Mouse (Mus musculus): ENCODE measurements around the gene Pptc7.

Pptc7 gene

DNA sequence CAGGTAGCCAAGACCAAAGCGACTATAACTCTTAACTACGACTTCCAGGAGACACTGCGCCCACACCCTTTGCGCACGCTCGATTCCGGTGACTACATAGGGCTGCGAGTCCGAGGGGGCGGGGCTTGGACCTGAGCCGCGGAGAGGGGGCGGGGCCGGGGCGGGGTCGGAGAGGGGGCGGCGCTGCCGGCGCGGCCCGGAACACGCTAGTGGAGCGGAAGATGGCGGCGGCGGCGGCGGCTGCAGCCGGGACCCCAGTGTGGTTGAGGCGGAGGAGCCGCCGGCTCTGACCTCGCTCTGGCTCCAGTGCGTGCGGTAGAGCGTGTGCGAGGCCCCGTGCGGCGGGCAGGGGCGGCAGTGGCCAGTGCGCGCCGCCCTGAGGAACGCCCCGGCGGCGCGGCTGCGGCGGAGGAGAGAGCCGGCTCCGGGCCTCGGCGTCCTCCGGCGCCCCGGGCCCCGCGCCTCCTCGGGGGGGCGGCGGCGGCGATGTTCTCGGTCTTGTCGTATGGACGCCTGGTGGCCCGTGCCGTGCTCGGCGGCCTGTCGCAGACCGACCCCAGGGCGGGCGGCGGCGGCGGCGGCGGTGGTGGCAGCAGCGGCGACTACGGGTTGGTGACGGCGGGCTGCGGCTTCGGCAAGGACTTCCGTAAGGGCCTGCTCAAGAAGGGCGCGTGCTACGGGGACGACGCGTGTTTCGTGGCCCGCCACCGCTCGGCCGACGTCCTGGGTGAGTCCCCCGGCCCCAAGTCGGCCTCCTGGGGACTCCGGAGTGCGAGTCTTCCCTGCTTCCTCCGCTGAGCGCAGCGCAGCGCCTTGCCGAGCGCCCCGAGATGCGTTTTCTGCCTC lies at the start of gene Pptc7:
Pptc7 (plus strand) TSS at position 183 of the 846 bp plus-strand sequence.
- DNase-seq, result peak; percentile 95

DNA sequence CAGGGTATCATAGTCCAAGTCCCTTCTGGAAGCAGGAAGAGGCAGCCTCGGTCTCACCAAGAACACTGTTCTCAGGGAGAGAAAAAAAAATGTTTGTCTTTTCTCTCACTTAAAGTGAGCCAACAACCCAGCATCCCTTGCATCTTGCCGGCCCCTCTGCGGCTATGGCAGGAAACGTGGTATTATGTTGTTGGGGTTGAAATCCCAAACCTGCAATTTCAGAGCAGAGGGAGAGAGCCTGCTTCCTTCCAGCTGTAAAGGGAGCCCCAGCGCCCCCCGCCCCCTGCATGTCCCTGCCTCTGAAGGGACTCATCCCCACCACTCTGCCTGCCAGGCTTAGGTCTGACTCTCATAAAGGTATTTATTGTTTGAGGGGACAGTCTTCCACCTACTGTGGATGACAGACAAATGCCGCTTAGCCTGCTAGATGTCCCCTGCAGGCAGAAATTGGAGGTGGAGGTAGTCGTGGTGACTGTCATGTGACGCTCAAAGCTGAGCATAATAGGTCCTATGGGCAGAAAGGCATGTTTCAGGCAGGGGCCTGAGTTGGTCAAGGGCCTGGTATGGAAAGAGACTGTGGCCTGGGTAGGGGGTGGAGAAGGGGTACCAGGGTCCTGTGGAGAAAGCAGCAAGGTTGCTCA lies 48.8 kb upstream of the Pptc7 start:
- no peak for DNase-seq

- no peak for DNase-seq
These were observed 47.0 kb upstream of the Pptc7 start for GRCm38 (mm10) chr5:122237200-122237599.

GRCm38 (mm10) chr5:122239618-122240017 lies 44.5 kb upstream of the Pptc7 start:
- no peak for DNase-seq

DNA sequence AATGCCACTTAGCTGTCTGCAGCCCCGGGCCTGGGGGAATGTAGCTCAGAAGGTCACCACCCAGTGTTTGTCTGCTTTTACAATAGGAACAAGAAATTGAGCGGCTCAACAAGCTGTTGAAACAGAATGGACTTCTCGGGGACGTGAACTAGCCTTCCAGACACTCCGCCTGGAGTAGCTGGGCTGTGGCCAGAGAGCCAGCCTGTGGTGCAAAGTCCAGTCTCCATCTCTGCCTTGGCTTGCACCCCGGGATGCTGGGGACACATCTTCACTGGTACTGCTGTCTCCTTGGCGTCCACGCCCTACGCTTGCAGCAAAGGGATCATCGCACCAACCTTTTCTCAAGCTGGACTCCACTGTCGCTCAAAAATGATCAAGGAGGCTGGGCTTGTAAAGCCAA lies 43.6 kb upstream of the Pptc7 start:
- DNase-seq, result no peak

DNA sequence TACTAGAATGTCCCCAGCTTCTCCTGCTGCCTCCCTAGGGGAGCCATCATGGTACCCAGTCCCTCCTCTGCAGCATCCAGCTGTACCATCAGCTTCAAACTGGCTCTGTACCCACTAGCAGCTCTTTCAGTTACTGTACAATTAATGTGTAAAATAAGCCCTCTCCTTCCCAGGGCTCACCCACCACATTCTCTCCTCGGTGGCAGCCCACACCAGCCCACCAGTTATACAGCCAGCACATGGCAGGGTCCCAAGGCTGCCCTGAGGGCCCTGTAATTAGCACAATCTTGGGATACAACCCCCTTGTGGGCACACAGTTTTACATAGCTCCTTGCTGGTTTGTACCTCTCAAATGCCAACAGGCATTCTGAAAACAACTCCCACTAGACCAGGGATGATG lies 43.2 kb upstream of the Pptc7 start:
- no peak for DNase-seq

DNA sequence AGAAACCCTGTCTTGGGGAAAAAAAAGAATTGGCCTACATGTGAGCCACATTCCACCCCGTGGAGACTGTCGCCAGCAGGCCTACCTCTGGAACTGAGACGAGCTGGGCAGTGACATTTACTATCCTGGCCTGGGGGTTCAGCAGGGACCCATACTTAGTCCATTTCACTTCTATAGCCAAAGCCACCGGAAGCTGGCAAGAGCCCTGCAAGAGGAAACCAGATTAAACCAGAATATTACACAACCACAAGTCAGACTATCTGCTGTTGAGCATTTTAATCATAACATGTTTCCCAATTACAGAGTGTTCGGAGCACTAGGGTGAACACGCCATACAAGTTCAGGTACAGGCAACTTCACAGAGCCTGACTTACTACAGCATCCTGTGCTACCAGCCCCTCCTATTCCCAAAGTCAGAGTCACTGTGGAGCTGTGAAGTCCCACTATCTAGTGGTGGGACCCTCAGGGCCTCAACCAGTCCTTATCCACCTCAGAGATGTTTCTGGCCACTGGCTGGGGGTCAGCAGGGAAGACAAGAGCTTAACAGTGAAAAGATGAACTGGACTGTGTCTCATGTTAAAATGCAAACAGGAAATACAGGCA lies 41.5 kb upstream of the Pptc7 start:
- DNase-seq, result no peak

DNA sequence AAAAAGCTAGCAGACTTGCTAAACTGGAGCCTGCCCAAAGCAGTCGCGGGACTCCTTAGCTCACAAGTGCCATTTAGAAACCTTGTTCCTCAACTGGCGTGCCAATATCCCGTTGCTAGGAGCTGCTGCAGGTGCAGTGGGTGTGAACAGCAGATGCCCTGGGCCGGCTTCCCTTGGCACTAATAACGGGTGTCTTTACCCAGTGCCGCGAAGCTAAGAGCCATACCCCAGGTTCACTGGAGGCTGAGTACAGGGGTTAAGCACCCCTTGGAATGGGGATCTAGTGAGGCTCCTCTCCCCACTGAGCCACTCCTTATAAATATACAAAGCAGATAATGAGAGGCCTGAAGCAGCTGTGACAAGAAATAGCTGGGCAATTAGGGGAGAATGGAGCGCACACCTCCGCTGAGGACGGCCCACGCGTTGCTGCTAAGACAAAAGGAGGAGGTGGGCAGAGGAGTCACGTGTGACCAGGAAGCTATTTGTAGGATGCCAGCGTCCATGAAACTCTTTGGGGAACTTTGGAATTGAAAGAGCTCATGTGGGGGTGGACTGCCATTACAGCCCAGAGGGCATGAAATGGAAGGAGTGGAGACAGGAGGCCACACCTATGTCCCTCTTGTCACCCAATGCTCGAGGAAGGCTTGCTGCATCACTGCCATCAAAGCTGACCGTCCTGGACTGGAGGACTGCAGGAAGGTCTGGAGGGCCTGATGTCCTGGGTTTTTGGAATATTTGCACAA lies 40.2 kb upstream of the Pptc7 start:
- no peak for DNase-seq

GRCm38 (mm10) chr5:122245186-122245585 lies 39.0 kb upstream of the Pptc7 start:
- peak; percentile 51 for DNase-seq

DNA sequence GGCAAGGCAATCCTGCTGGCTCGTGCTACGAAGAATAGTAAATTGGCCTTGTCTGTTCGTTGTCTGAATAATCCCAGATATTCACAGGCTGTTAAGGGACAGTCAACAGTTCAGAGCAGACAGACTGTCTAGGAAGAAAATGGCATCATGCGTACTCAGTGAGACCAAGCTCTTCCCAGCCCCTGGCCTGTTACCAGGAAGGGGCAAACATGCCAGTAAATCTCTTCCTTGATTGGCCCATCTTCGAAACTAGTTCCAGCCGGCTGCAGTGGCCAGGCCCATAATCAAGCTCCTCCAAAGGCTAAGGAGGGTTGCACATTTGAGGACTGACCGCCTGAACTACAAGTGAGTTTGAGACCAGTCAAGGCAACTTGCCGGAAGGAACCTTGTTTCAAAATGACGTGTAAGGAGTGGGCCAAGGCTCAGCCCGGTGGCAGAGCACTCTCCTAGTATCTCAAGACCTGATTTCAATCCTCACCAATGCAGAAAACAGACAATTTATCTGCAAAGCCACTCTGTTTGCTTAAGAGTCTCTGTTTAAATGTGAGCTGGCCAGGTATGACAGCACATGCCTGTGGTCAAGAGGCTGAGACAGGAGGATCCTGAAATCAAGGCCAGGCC lies 37.5 kb upstream of the Pptc7 start:
- no peak for DNase-seq

DNA sequence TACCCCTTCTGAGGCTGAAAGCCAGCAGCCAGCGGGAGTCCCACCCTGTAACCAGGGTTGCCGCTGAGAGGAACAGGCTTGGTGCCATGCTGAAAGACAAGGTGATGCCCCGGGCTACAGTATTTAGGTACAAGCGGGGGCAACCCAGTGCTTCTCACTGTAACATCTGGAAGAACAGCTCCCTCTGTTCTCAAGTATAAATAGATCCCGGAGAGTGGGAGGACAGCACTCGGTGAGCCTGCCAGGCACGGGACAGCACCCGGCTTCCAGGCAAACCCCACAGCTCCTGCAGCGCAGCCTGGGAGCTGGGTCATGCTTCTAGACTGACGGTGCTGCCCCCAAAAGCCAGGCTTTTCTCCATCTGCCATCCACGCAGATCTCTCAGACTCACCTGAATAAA lies 36.6 kb upstream of the Pptc7 start:
- DNase-seq, result peak; percentile 48

GRCm38 (mm10) chr5:122247934-122248333 lies 36.2 kb upstream of the Pptc7 start:
- no peak for DNase-seq

DNA sequence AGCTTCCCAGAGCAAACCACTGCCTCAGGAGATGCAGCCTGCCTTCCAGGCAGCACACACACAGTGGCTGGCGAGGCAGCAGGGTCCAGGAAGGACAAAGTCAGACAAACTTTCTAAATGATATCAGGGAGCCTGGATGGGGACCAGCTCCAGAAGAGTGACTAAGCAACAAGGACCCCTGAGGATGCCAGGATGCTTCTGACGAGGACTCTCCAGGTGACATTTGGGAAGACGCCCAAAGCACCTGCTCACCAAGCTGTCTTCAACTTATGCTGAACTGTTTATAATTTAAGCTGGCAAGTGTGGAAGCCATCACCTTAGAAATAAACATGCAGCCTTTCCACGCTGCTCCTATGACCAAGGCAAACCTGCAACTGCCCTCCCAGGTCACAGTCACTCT lies 34.9 kb upstream of the Pptc7 start:
- DNase-seq, result no peak

DNA sequence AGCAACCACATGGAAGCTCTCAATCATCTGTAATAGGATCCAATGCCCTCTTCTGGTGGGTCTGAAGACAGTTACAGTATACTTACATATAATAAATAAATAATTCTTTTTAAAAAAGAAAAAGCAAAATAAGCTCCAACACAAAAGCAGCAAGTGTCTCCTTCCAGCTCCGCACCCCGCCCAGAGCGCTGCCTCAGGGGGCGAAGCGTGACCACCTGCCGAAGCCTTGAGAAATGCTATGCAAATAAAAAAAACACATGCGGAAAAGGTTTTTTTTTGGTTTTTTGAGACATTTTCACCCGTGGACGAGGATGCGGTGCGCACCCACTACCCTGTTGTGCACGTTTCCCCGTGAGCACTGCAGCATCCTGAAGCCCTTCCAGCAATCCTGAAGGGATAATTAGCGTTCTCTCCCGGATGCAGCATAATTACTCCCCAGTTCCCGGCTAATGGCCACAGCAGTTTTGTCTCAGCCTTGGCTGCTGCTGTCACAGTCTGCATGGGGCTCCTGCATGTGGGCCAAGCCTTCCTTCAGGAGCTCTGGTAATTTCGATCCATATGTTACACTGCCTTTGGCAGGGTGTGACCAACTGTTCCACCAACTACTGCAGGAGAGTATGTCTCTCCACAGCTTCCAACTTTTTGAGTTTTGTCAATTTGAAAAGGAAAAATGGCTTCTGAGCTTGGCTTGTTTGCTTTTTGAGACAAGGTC lies 32.1 kb upstream of the Pptc7 start:
- no peak for DNase-seq

DNA sequence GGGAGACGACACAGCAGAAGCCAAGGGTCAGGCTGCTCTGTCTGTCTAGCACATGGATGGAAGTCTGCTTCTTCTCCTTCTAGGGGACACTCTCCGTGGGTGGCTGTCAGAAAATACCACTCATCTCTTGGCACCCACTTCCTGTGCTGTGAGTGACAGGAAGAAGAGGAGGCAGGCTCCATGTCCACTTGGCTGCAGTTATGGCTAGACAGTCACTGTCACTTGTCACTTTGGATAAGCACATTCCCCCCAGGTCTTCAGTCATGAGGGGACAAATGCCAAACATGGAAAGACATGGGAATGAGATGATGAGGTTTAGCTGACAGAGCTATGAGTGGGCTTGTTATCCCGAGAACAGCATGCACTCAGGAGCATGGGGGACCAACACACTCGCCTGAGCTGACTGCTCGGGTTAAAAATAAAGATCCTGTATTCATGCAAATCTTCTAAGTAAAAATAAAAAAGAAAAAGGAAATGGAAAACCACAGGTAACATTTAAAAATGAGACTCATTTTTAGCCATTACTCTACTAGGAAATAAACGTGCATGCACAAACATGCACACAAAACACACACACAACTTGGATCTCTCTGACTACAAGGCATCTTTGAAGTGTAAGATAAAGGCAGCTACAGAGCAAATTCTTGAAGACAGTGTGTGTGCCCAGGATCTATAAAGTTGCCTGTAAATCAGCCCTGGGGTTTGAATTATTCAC lies 26.0 kb upstream of the Pptc7 start:
- DNase-seq, result no peak

GRCm38 (mm10) chr5:122262104-122262503 lies 22.1 kb upstream of the Pptc7 start:
- DNase-seq, result no peak

DNA sequence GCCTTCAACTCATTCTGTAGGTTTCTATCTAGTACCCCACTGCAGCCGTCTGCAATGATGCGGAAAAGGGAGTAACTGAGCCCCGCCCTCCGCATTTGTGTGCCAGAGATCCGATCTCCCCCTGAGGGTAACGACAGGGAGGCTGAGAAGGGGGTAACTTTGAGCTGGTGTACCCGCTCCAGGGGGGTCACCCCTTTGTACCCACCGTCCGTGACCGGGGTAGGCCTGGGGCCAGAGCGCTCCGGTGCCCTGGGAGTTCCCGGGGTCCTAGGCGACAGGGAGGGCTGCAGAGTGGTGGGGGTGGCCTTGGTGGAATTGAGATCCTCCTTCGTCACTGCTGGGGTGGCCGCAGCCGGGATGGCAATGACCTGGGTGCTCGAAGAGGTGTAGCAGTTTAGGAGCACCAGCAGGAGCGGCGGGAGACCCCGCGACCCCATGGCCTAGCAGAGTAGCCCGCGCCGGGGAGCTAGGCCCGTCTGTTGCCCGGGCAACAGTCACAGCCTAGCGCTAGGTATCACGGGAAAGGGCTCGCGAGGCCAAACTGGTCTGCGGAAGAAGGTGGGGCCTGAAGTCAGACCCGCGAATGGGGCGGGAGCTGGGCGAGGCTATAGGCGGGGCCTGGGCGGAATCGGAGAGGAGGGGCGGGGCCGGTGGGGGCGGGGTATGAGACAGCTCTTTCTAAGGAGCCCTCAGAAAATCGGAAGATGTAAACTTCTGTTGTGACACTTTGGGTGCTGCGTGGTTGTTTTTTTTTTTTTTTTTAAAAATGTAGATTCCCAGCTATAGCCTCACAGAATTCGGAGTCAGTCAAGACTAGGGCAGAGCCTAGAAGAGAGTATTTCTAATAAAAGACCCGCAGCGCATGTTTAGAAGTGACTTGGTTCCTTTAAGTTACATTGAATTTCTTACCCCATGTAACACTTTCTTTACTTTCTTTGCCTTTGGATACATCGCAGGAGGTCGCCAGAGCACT lies 19.9 kb upstream of the Pptc7 start, which contains the start of gene Tctn1:
Tctn1 (minus strand) TSS at position 528 of the 973 bp plus-strand sequence.
- peak; percentile 91 for DNase-seq

DNA sequence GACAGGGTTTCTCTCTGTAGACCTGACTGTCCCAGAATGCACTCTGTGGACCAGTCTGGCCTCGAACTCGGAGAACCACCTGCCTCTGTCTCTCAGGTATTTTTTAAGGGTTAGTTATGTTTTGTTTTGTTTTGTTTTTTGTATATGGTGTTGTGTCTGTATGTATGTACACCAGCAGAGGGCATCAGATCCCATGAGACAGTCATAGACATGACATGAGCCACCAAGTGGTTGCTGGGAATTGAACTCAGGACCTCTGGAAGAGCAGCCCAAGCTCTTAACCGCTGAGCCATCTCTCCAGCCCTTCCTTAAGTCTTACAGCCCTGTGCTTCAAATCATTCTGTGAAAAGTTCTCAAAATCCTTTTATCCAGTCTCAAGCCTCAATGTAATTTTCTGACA lies 19.0 kb upstream of the Pptc7 start:
- no peak for DNase-seq

DNA sequence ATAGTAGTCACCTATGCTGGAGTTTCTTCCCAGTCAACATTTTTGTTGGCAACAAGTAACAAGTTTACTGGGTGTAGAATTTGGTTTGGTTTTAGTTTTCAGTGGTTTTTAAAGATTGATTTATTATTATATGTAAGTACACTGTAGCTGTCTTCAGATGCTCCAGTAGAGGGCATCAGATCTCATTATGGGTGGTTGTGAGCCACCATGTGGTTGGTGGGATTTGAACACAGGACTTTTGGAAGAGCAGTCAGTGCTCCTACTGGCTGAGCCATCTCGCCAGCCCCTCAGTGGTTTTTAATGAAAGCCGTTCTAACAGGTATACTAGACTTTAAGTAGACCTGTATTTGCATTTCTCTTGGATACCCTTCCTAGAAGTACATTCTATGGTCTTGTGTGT lies 18.2 kb upstream of the Pptc7 start:
- no peak for DNase-seq

- DNase-seq, result no peak
These were observed 17.0 kb upstream of the Pptc7 start for GRCm38 (mm10) chr5:122267136-122267535.
